Mouse (Mus musculus): Measurements from ENCODE around the gene Id3.

DNA sequence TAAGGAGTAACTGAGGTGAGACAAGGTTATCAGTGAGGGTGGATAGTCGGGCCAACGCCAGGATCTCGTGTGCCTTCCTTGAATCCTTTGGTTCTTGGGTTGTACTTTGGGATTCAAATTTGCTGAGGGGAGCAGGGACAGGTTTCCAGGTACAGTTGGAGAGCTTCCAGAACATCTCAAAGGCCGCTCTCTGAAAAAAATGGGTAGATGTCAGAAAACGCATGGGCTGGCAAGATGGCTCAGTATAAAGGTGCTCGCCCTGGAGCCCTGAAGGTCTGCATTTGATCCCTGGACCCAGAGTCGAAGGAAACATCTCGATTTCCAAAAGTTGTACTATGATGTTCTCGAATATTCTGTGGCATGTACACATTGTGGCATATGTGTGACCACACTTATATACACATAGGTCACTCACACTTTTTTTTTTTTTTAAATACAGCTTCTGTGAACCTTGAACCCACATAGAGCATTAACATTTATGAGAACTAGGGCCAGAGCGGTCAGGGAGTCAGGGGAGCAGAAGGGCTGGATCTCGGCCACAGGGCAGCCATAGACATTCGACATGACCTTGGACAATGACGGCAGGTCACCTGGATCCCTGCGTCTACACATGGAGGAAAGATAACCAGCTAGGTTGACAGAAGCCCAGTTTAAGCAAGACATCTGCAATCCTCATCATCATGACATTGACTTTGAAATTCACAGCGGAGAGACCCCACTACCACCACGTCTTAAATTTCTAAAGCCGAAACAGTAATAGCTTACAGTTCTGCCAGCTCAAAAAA lies 3.8 kb upstream of the Id3 start:
- TF ChIP-seq CTCF (IDR thresholded peaks at IDR 0.05; ENCODE audit: borderline replicate concordance, control insufficient read depth, extremely low read depth, insufficient read depth, low read length, poor library complexity) (no peak), POLR2A (IDR thresholded peaks at IDR 0.05; ENCODE audit: control insufficient read depth, extremely low read depth, insufficient read depth, low read length, poor library complexity) (no peak)
